Mouse (Mus musculus) embryonic fibroblast, embryonic 13.5 days (primary cell): Measurements from ENCODE around the gene Nptx1. TPM values are rescaled to one million over a fixed set of nuclear protein-coding genes. Genes with fewer than 3 reads are reported as not detected.

ENCODE experiments used
- H3K27ac ChIP-seq: 2 replicates; pipeline ENCODE4 v1.5.1; 2012; ENCODE audit warnings: low read length, control low read depth, inconsistent platforms; ENCODE audit not compliant: insufficient read depth
- H3K4me1 ChIP-seq: 2 replicates; pipeline ENCODE4 v1.6.1; 2011; ENCODE audit warnings: low read length; ENCODE audit not compliant: control insufficient read depth, insufficient read depth
- H3K4me3 ChIP-seq: 2 replicates; pipeline ENCODE4 v1.5.1; 2011; ENCODE audit warnings: mild to moderate bottlenecking, control low read depth, low read length; ENCODE audit not compliant: insufficient read depth
- CTCF ChIP-seq: IDR thresholded peaks from 2 replicates; pipeline ENCODE4 v1.5.1; 2011; ENCODE audit warnings: mild to moderate bottlenecking, control low read depth, low read length, moderate library complexity, borderline replicate concordance; ENCODE audit not compliant: insufficient read depth
- POLR2A ChIP-seq: IDR thresholded peaks from 2 replicates; pipeline ENCODE4 v1.6.1; 2011; ENCODE audit warnings: low read depth, mild to moderate bottlenecking, control low read depth, low read length, moderate library complexity
- polyA plus RNA-seq: library from polyadenylated mRNA; stranded (reverse); fragments of >200 nt; gene quantifications from 2 replicates; pipeline ENCODE4 v1.2.4, GENCODE M21; 2011; ENCODE audit warnings: low read depth; ENCODE audit not compliant: missing spikeins, insufficient read length

Gene Nptx1
- polyA plus RNA-seq, 1 experiment, result 1.2 TPM

DNA sequence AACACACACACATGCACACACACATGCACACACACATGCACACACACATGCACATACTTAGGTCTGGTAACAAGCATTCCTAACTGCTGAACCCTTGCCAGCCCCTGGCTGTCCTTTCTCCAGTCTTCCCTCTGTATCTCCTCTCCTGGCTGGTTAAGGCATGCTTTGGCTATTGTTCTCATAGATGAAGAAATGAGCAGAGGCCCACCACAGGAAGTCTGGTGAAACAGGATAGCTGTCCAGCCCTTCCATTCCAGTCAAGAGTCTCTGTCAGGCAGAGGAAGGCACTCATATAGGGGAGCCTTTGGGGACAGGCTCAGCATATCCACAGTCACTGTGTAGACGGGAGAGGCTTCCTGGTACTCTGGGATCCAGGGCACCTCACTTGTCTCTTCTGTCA is 4.7 kb upstream of the Nptx1 start:
- TF ChIP-seq POLR2A (no peak), CTCF (no peak)
- H3K4me1 ChIP-seq, result peaks cover 6% of the 10 kb centered on the region
- no peak overlapping the region for H3K4me3 ChIP-seq
- no peak overlapping the region for H3K27ac ChIP-seq

DNA sequence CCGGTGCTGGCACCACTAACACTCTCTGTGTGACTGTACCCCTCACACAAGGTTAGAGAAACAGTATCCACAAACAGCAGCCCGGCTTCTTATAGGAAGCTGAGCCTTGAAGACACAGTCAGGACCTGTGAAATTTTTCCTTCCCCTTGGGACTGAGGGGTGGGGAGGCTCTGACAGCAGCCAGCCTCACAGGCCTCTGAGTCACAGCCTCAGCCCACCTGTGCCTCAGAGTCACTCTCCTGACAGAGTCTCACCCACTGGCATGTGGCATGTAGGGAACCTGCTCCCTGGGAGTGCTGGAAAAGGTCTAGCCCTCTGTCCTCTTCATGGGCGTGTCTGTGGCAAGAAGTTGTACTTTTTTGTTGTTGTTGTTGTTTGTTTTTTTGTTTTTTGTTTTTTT is 3.9 kb upstream of the Nptx1 start:
- no peak for TF ChIP-seq POLR2A
- no peak for TF ChIP-seq CTCF
- Histone ChIP-seq H3K4me1 (peaks cover 6% of the 10 kb centered on the region), H3K27ac (no peak overlapping the region), H3K4me3 (no peak overlapping the region)

DNA sequence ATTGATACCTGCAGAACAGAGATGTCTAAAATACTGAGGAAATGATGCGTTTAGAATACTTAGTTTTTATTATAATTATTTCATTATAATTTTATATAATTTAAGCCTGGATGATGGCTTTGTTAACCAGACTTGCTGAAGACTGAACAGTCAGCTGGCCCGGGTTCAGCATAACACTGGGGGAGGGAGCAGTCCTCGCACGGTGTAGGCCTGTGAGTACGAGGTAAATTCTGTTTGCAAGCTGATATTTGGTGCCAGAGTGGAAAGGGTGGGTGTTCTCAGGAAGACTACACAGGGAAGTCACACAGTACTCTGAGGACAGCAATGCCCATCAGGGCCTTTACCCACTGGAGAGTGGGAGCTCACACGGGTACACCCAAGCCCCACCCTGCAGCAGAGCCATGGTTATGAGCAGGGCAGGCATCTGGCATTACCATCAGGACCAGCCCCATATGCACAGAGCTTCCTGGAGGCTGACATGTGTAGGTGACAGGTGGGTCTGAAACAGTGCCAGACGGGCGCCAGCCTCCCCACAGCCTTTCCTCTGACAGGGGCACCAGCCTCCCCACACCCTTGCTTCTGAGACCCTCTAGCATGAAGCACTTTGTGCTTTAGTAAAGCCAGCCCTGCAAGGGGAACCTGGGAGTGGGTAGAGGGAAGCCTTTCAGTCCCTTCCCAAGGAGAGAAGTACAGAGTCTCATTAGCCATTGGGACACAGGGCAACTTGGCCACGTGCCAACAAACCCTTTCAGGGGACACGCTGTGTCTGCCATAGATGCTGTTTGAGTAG is 3.2 kb upstream of the Nptx1 start:
- TF ChIP-seq CTCF (no peak), POLR2A (no peak)
- peaks cover 6% of the 10 kb centered on the region for H3K4me1 ChIP-seq
- H3K4me3 ChIP-seq, result no peak overlapping the region
- H3K27ac ChIP-seq, result no peak overlapping the region

DNA sequence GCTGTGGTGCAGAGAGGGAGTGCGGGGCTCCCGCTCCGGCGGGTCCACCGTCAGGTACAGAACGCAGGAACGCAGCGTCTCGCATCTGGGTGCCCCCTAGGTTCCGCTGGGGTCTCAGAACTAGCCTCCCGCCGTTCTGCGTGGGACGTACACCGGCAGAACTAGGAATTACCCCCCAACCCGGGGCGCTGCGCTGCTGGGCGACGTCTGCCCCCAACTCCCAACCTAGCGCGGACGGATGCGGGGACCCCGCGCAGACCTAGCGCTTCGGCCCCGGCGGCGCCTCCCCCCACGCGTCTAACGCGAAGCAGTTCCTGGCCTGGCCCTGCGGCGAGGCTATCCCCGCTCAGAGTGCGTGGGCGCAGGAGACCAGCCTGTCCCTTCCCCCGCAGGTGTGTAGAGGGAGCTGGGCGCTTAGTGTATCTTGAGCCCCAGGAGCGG is 1.8 kb upstream of the Nptx1 start:
- Histone ChIP-seq H3K4me1 (peaks cover 6% of the 10 kb centered on the region), H3K27ac (no peak overlapping the region), H3K4me3 (peak overlapping the region; percentile 0; the same call in 1 of the 2 replicates)
- TF ChIP-seq CTCF (no peak), POLR2A (no peak)

DNA sequence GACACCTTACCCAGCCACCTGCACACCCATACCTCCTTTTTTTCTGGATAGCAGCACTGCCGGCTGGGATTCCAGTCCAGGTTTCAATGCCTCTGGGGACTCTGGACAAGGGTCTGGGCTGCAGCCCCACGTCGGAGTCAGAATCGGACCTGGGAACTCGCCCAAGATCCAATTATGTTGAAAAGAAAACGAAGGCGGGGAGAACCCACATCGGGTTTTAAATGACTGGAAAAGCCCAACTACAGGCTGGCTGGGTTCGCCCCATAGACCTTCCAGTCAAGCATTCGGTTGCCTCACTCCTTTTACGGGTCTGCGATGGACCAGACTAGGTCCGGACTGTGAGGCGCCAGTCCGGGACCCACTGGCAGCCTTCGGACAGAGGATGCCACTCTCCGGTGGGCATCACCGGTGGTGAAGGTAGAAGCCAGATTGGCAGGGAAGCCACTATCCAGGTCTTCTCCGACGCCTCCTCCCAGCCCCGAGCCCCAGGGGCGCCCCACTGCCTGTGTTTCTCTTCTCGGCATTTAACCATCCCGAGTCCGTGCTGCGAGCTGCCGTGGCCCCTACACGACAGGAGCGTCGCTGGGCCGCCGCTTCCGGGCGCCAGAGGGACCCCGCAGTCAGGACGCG is 1.3 kb upstream of the Nptx1 start:
- Histone ChIP-seq H3K27ac (no peak overlapping the region), H3K4me3 (peak overlapping the region; percentile 0), H3K4me1 (peaks cover 6% of the 10 kb centered on the region)
- TF ChIP-seq CTCF, result no peak
- TF ChIP-seq POLR2A, result no peak

DNA sequence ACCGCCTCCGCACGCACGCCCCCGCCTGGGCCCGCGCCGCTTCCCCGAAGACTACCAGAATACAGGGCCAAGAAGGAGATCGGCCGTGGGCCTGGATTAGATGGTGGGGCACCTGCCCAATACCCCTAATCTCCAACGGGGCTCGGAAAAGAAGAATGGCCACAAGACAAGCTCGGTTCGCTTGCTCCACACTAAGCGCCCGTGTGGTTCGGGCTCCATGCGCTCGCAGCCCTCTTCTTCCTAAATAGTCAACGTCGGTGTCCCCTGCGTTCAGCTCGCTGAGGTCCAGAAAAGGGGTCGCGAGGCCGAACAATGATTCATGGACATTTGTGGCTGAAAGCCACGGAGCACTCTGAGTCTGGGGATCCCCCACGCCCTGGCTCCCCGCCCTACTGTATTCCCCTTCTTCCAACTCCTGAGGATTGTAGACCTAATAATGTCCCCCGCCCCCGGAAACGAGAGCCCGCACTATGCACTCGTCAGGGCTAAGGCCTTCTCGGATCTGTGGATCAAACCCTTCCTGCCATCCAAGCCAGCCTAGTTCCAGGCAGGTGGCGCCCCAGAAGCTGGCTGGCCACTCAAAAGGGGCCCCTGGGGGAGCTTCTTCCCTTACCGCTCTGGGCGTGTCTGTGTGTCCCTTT is 518 bp upstream of the Nptx1 start:
- H3K4me3 ChIP-seq, result peak overlapping the region; percentile 16
- no peak for TF ChIP-seq CTCF
- no peak for TF ChIP-seq POLR2A
- H3K27ac ChIP-seq, result no peak overlapping the region
- H3K4me1 ChIP-seq, result peaks cover 6% of the 10 kb centered on the region

DNA sequence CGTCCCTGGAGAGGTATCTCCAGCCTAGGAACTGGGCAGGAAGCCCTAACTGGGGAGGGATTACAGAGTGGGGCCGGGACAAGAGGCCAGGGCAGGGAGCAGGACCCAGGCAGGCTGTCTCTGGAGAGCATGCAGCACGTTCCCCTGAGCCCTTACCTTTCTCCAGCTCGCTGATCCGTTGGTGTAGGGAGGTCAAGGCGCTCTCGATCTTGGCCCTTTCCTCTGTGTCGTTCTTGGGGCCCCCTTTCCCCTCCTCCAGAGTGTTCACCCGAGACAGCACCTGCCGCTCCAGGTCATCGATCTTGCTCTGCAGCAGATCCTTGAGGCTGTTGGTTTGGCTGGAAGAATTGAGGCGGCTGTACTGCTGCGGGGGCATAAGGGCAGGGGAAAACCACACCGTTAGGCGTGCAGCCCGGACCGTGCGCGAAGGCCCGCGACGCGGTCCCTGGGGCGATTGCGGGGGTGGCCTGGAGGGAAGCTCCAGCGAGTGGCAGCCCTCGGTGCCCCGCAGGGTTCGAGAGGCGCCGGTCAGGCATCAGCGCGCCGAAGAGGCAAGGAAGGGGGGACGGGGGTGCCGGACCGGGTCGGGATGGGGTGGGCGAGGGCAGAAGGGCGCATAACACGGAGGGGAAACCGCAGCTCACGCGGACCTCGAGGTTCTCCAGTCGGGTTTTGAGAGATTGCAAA is 914 bp downstream of the Nptx1 start:
- no peak for TF ChIP-seq POLR2A
- no peak for TF ChIP-seq CTCF
- Histone ChIP-seq H3K4me1 (peaks cover 2% of the 10 kb centered on the region; the same call in 1 of the 2 replicates), H3K27ac (no peak overlapping the region), H3K4me3 (peak overlapping the region; percentile 16; the same call in 1 of the 2 replicates)

DNA sequence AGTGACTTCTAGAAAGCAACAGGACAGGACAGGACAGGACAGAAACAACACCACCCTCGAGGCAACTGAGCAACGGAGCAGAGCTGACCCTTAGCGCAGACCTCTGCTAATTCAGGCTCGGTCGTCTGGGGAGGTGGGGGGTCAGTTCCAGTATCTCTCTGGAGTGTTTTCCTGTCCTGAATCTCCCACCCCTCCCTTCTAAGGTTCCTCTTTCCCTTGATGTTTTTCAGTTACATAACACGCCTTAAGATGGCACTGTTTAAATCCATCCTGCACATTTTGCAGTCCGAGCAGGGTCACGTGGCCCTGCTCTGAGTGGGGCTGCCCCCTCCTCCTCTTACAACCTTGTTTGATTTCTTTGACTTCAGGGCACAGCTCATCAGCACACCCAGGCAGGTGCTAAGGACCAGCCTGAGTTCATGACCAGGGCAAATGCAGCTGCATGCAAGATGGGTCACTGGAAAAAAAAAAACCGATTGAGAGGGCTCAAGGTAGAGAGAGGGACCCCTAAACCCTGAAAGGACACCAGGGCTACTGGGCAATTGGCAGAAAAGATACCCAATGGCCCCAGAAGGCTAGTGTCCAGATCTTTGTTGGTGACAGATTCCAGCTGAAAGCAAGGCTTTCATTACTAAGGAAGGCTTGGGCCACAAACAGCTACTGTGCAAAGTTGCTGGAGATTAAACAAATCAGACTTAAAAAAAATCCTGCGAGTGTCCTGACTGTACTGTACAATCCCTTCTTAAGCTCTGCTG is 1.6 kb downstream of the Nptx1 start:
- TF ChIP-seq CTCF (0 out of 2 replicates have a peak, but pooled peaks have one; percentile 5), POLR2A (no peak)
- H3K4me1 ChIP-seq, result peaks cover 2% of the 10 kb centered on the region; the same call in 1 of the 2 replicates
- no peak overlapping the region for H3K4me3 ChIP-seq
- no peak overlapping the region for H3K27ac ChIP-seq

DNA sequence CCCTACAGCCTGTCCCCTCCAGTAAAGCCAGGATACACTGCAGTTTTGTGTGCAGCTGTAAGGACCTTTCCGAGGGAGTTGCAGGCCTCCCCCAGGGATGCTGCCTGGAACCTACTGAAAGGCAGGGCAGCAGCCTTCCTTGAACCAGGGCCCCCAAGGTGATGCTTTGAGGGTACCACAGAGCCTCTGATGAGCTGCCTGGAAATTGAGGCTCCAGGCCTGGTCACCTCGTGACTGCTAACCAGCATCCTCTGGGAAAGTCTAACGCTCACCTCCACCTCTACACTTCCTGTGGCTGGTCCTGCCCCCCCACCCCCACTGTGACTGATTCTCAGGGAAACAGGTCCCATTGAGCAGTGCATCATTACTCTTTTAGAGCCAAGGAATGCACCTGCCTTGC is 2.3 kb downstream of the Nptx1 start:
- Histone ChIP-seq H3K4me3 (no peak overlapping the region), H3K27ac (no peak overlapping the region), H3K4me1 (peaks cover 2% of the 10 kb centered on the region; the same call in 1 of the 2 replicates)
- TF ChIP-seq CTCF, result no peak
- TF ChIP-seq POLR2A, result no peak

DNA sequence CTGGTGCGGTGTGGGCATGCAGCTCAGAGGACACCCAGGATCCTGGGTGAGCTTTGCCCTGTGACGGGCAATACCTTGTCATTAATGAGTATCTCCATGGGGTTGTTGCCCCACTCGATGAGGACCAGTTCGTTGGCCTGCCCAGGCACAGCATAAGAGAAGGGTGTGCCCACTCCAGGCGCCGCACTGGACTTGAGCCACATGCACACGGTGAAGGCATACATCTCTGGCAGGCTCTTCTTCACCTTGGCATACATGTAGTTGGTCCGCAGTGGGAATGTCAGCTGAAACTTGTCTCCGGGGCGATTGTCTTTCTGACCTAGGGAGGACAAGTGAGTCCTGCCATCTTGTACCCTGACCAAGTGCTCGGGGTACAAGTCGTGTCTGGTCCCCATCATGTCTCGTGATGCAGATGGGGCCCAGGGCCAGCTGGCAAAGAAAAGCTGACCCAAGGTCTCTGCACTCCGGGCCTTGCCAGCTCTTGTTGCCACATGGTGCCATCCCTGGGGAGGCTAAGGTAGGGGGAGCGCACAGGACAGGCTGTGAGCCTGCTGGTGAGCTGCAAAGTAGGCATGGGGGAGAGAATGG is 2.9 kb downstream of the Nptx1 start:
- Histone ChIP-seq H3K4me1 (peaks cover 2% of the 10 kb centered on the region; the same call in 1 of the 2 replicates), H3K4me3 (no peak overlapping the region), H3K27ac (no peak overlapping the region)
- TF ChIP-seq CTCF (no peak), POLR2A (no peak)
